Mouse (Mus musculus) lung, adult 2 months (tissue): ENCODE results near the gene Zfp46. TPM values are rescaled to one million over a fixed set of nuclear protein-coding genes. Genes with fewer than 3 reads are reported as not detected.

Experiments
- DNase-seq: peaks from one replicate; pipeline ENCODE4 v3.0.0; 2022
- H3K4me1 ChIP-seq: fragments of 200-500 bp; 2 replicates; pipeline ENCODE4 v1.6.1; 2011; ENCODE audit warnings: low read length; ENCODE audit not compliant: control insufficient read depth, insufficient read depth
- H3K4me3 ChIP-seq: fragments of 200-500 bp; replicated peaks from 2 replicates; pipeline ENCODE3; 2011; ENCODE audit warnings: low read depth, mild to moderate bottlenecking, control low read depth, low read length; ENCODE audit errors: extremely low read depth
- CTCF ChIP-seq: fragments of 200-500 bp; IDR thresholded peaks from 2 replicates; pipeline ENCODE4 v1.5.1; 2011; ENCODE audit warnings: mild to moderate bottlenecking, low read length, control low read depth; ENCODE audit not compliant: insufficient read depth
- POLR2A ChIP-seq: fragments of 200-500 bp; IDR thresholded peaks from 2 replicates; pipeline ENCODE4 v1.6.1; 2011; ENCODE audit warnings: low read depth, mild to moderate bottlenecking, control low read depth, low read length, borderline replicate concordance; ENCODE audit errors: extremely low read depth
- WGBS: fragments of 180-500 bp; shearing (Covaris S2); methylation state at CpG from one replicate; pipeline ENCODE4 v1.1.7; 2018; 5-methylcytosine and 5-hydroxymethylcytosine counted together
- polyA plus RNA-seq: library from polyadenylated mRNA; depleted of rRNA; stranded (reverse); fragments of >200 nt; gene quantifications from 2 replicates; pipeline ENCODE4 v1.2.3, GENCODE M21; 2012

Gene Zfp46
- polyA plus RNA-seq, 1 experiment = 33.4 TPM

- Histone ChIP-seq H3K4me3 (no peak overlapping the region), H3K4me1 (no peaks in the 10 kb centered on the region)
- peak; percentile 84 for DNase-seq
- no peak for TF ChIP-seq POLR2A
- TF ChIP-seq CTCF = peak; percentile 91
- 37% methylated on average over 10 of the region's 10 CpGs for WGBS
These were observed 23.8 kb upstream of the Zfp46 start for GRCm38 (mm10) chr4:136260491-136261180.

GRCm38 (mm10) chr4:136261912-136262311 is 22.6 kb upstream of the Zfp46 start:
- DNase-seq = no peak
- H3K4me1 ChIP-seq = no peaks in the 10 kb centered on the region
- WGBS = 44% methylated on average over 10 of the region's 10 CpGs
- H3K4me3 ChIP-seq = no peak overlapping the region
- no peak for TF ChIP-seq CTCF
- no peak for TF ChIP-seq POLR2A

- 91% methylated on average over 4 of the region's 4 CpGs for WGBS
- DNase-seq = no peak
- Histone ChIP-seq H3K4me3 (no peak overlapping the region), H3K4me1 (no peaks in the 10 kb centered on the region)
- no peak for TF ChIP-seq CTCF
- no peak for TF ChIP-seq POLR2A
These were observed 20.9 kb upstream of the Zfp46 start for GRCm38 (mm10) chr4:136263555-136263954.

- Histone ChIP-seq H3K4me3 (no peak overlapping the region), H3K4me1 (no peaks in the 10 kb centered on the region)
- 67% methylated on average over 9 of the region's 9 CpGs for WGBS
- DNase-seq = no peak
- TF ChIP-seq POLR2A (no peak), CTCF (no peak)
These were observed 17.7 kb upstream of the Zfp46 start for GRCm38 (mm10) chr4:136266716-136267343.

GRCm38 (mm10) chr4:136268912-136269311 is 15.6 kb upstream of the Zfp46 start:
- 88% methylated on average over 1 of the region's 1 CpGs for WGBS
- no peak for DNase-seq
- no peaks in the 10 kb centered on the region for H3K4me1 ChIP-seq
- no peak overlapping the region for H3K4me3 ChIP-seq
- no peak for TF ChIP-seq POLR2A
- TF ChIP-seq CTCF = no peak

- H3K4me1 ChIP-seq = no peaks in the 10 kb centered on the region
- no peak overlapping the region for H3K4me3 ChIP-seq
- DNase-seq = no peak
- TF ChIP-seq CTCF (no peak), POLR2A (no peak)
- WGBS = 89% methylated on average over 8 of the region's 8 CpGs
These were observed 13.8 kb upstream of the Zfp46 start for GRCm38 (mm10) chr4:136270648-136271047.

GRCm38 (mm10) chr4:136281097-136281496 is 3.4 kb upstream of the Zfp46 start:
- peaks cover 12% of the 10 kb centered on the region for H3K4me1 ChIP-seq
- no peak for DNase-seq
- no peak overlapping the region for H3K4me3 ChIP-seq
- TF ChIP-seq CTCF (no peak), POLR2A (no peak)
- WGBS = 88% methylated on average over 8 of the region's 8 CpGs

GRCm38 (mm10) chr4:136281611-136282010 is 2.9 kb upstream of the Zfp46 start:
- DNase-seq = no peak
- H3K4me1 ChIP-seq = peaks cover 17% of the 10 kb centered on the region
- no peak overlapping the region for H3K4me3 ChIP-seq
- 59% methylated on average over 9 of the region's 9 CpGs for WGBS
- TF ChIP-seq POLR2A (no peak), CTCF (no peak)

GRCm38 (mm10) chr4:136282621-136283480 is 1.6 kb upstream of the Zfp46 start:
- Histone ChIP-seq H3K4me1 (peaks cover 18% of the 10 kb centered on the region), H3K4me3 (no peak overlapping the region)
- TF ChIP-seq POLR2A (peak; percentile 20; the same call in 1 of the 2 replicates), CTCF (no peak)
- DNase-seq = peak; percentile 17
- WGBS = 29% methylated on average over 10 of the region's 10 CpGs
